Mouse (Mus musculus) c-Kit-positive CD71-positive TER-119-negative erythroid progenitor cells, embryonic 14.5 days (primary cell): ENCODE measurements around the gene Smco3.
A peak's percentile ranks its signal among the peaks of the same experiment; 100 is the strongest.
"Not testable (repeated sequence)": the region's sequence is repeated elsewhere in the genome, so short reads cannot be mapped to it uniquely, and the experiment has no call there.

Experiments used
- DNase-seq: peaks from one replicate; pipeline ENCODE4 v3.0.0-alpha.2; 2013; ENCODE audit warnings: low read depth

The Smco3 gene

DNA sequence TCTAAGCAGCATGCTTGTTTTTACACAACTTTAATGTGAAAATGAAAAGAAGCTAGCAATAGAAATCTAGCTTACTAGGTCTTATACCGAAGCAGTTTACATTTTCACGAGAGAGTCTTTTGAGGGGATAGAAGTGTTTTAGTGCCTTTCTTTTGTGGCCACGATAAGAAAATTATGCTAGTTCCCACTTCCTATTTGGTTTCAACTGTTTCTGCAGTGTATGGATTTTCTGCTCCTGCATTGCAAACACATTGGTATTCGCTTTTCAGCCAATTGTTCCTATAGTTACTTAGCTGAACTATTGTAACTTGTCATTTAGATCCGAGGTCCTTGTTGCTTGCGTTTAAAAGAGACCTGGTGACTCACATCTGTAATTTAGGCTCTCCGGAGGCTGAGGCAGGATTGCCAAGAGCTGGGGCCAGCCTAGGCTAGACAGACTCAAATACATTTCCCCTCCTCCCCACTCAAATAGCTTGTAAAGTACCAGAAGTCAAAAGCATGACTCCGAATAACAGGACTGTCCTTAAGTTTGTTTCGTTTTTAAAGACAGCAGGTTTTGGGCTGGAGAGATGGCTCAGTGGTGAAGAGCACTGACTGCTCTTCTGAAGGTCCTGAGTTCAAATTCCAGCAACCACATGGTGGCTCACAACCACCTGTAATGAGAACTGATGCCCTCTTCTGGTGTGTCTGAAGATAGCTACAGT lies 30.4 kb downstream of the Smco3 start:
- peak; percentile 60 for DNase-seq

DNA sequence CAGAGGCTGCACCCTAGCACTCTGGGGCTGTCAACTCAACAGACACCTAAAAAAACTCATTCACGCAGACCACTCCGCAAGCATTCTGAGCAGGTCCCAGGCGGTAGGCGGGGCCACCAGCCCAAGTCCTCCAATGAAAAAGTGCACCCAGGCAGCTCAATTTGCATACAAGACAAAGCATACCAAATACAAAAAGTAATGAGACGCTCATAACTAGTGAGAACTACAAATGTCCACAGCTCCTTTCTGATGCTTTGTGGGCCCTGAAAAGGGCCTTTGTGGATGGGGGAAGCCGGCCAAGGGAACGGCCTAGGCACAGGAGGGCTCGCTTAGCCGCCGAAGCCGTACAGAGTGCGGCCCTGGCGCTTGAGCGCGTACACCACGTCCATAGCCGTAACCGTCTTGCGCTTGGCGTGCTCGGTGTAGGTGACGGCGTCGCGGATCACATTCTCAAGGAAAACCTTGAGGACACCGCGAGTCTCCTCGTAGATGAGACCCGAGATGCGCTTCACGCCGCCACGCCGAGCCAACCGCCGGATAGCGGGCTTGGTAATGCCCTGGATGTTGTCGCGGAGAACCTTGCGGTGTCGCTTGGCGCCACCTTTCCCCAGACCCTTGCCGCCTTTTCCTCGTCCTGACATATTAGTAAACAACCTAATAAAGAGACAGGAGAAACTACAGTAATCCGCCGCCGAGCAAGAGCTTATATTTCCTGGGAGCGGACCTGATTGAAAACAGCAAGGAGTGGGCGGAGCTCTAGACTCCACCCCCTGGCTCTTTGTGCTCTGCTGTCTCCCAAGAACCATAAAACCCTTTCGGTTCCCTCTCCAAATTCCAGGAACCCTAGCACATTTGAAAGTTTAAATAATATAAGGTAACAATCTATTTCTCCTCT lies 31.3 kb downstream of the Smco3 start, which contains the start of gene Hist4h4:
TSS of gene Hist4h4 (minus strand) at position 677 of the 895 bp plus-strand sequence.
- peak; percentile 99 for DNase-seq

DNA sequence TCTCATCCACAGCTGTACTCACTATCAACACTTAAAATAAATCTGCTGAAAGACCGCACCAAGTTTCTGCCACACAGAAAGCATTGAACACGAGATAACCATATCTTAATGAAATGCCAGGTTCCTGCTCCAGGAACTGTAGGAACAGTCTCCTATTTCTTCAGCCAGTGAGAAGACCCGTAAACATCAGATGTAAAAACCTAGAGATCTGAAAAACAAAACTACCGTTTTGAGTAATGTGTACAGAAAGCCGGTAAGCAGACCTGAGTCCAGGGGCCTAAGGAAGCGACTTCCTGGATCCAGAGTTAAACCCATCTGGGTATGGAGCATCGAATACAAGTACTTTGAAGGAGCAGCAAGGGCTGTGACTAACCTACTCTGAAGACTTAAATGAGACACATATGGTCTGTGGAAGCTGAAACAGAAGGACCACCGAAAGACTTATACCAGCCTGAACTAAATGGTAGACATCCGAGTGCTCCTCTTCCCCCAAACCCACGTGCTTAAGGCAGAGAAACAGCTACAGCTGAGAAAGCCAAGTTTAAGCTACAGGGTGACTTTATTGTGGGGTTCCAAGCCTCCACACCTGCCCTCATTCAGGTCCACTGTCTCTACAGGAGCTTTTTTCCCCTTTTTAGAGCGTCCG lies 32.0 kb downstream of the Smco3 start:
- peak; percentile 46 for DNase-seq

DNA sequence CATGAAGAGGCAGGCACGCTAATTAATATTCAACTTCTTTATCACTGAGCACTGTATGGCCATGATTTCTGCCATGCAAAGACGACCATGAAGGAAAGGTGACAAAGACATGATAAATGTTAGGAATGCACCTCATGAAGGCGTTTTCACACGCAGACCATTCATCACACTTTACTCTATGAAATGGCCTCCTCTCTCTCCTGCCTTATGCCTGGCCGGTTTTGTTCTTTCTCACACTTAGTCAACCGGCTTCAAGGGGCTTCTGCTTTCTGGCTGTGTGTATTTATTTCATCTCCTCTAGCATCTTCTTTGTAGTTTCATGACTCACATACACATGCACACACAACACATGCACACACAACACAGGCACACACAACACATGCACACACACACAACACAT lies 34.0 kb downstream of the Smco3 start:
- no peak for DNase-seq

DNA sequence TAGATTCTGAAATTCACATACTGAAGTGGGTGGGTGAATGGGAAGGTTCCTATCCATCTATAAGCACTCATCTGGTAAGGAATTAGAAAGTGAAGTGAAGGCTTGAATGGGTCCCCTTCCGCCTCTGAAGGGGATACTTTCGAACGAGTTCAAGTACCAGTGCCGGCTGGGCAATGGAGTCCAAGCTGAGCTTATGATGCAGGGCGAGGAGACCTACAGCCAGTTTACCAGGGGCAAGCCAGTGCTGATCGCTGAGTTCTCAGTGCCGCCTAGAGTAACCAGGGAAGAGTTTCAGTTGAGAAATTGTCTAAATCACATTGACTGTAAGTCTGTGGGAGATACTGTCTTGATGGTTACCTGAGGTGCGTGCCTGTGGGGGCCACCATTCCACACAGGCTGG lies 34.5 kb downstream of the Smco3 start:
- no peak for DNase-seq

DNA sequence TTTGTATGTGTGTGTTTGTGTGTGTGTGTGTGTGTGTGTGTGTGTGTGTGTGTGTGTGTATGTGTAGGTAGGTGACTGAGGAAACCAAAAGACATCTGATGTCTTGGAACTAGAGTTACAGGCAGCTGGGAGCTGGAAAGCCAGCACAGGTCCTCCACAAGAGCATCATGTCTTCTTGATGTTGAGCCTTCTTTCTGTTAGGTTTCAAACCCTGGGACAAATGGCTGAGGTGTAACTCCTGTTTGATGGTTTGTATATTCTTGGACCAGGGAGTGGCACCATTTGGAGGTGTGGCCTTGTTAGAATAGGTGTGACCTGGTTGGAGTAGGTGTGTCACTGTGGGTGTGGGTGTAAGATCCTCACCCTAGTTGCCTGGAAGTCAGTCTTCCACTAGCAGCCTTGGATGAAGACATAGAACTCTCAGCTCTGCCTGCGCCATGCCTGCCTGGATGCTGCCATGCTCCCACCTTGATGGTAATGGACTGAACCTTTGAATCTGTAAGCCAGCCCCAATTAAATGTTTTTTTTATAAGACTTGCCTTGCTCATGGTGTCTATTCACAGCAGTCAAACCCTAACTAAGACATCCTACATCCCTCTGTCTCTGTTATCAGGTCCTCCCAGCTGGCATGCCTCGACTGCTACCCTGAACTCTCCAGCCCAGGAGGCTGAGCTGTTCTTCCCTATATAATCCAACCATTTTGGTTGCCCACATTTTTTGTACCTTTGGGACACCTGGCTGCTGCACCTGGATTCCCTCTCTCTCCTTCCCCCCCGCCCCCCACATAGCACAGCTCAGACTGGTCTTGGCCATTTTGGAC lies 37.2 kb downstream of the Smco3 start:
- not testable (repeated sequence) for DNase-seq

DNA sequence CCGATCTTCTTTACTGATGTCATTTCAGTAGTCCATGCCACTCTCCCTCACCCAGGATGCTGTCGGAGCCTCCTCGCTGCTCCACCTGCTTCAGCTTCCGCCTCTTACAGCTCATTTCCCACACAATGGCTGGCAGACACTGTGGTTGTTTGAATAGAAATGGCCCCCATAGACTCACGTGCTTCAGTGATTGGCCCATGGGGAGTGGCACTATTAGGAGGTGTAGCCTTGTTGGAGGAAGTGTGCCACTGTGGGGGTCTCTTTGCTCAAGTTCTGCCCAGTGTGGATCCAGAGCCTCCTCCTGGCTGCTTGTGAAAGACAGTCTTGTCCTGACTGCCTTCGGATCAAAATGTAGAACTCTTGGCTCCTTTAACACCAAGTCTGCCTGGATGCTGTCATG lies 39.4 kb downstream of the Smco3 start:
- no peak for DNase-seq

DNA sequence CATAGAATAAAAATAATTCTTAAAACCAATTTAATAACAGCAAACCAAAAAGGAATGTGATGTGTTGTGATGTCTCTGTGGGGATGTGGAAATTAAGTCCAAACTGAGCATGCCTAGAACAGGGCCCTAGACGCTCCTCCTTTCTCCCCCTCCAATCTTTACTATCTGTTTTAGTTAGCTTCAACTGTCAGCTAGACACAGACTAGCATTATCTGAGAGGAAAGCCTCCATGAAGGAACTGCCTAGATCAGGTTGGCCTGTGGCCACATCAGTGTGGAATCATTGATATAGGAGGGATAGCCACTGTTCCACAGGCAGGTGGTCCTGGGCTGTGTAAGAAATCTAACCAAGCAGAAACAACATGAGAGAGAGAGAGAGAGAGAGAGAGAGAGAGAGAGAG lies 40.1 kb downstream of the Smco3 start:
- no peak for DNase-seq

DNA sequence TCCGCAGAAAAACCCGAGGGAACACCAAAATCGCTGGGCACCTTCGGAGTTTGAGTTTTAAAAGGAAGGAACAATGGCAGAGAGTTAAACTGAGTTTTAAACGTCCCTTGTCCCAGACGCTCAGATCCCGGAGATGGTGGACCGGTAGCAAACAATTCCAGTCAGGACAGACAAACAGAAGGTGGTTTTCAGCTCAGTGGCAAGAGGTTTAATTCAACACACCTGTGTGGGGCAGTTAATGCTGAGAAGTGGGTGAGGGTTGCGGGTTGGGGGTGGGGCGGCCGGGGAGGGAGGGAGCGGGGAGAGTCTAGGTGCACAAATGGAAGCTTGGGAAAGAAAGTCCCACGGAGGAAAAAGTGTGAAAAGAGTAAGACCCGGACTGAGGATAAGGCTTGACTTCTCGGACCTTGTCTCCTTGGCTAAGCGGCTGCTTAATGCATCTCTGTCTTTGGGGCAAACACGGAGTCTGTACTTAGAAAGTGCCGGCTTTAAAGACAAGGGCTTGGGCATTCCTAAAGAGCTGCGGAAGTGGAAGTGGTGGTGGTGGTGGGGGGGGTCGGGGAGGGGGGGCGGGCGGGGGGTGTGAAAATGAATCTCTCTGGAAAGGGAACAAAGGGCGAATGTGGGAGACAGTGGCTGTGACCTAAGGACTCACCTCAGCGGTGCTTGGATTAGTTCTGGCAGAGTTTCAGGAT lies 41.3 kb downstream of the Smco3 start:
- DNase-seq = no peak

DNA sequence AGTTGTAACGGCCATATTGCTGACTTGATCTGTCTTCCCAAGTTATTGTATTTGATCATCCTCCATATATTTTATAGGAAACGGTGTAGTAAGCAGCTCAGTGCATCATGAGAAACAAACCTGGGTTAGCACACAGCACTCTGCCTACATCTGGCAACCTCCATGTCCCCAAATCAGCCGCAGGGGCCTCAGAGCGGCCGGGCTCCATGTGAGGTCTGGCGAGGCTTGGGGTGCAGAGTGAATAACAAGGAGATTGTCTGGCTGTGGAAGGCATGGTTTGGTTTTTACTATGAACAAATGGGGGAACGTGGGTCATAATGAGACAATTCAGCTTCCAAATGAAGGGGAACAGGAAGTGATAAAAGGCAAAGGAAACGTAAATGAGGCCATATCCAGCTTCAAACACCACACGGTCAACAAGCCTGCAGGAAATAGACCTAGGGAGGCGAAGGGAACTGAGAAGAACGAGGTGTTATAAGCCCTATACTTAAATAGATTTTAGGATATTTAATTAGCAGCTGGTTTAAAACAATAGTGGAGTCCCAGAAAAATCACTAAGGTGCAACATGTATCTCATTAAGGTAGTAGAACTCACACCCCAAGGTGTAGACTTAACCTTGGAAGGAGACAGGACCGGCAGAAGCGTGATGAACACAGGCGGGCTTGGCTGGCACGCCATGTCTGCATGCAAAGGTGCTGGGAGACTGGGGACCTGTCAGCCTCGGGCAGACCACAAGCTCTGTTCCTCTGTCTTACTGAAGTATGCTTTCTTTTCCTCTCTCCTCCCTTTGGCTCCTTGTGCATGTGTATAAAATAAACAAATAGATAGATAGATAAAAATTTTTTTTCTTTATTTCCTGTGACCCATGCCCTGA lies 42.1 kb downstream of the Smco3 start:
- no peak for DNase-seq

DNA sequence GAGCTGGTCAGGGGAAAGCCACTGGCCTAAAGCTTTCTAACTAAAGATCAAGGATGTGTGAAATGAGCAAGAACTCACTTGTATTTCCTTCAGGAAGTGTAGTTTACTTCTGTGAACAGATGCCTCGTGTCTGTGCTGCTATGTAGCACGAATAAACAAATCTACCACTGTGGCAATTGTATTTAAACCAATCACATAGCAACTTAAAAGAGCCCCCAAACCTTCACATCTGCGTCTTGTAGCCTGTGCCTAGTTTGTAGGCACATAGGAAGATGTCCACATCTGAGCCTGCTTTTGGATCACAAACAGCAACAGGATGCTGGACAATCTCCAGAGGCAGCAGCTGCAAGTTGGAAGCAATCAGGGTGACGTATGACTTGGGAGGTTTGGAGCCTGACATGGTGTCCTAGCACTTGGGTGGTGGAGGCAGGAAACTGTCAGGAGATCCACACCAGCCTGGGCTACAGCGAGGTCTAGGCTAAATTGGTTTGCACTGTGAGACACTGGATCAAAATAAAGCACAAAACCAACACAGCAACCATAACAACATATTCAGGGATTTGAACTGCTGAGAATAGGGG lies 45.8 kb downstream of the Smco3 start:
- no peak for DNase-seq

DNA sequence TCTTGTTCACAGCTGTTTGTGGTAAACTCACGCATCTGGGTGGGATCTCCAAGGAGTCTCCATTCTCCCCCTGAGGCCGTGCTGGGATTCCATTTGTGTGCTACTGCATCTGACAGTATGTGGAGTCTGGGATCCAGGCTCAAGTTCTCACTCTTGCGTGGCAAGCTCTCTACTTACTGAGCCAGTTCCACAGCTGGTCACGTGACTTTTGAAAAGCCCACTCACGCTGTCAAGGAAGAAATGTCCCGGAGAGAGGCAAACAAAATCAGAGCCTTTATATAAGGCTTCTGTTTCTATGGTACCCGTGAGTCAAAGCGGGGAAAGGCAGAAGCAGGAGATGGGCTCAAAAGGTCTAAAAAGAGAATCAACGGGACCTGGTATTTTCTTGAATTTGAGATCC lies 52.5 kb downstream of the Smco3 start:
- no peak for DNase-seq

DNA sequence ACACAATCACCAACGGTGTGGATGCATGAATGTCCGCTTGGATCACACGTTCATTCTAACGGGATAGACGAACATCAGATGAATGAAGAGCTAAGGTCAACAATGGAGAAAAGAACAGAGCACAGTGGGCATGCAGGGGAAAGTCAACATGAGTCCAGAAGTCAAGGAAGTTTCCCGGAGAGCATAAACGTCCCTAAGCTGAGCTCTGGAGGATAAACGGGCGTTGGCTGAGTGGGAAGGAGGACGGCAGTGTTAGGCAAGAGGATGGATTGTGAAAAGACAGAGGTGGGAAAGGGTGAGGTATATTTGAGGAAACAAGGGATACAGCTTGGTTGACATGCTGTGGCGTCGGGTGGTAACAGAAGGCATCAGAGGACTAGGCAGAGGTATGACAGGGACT lies 53.1 kb downstream of the Smco3 start:
- DNase-seq = no peak

DNA sequence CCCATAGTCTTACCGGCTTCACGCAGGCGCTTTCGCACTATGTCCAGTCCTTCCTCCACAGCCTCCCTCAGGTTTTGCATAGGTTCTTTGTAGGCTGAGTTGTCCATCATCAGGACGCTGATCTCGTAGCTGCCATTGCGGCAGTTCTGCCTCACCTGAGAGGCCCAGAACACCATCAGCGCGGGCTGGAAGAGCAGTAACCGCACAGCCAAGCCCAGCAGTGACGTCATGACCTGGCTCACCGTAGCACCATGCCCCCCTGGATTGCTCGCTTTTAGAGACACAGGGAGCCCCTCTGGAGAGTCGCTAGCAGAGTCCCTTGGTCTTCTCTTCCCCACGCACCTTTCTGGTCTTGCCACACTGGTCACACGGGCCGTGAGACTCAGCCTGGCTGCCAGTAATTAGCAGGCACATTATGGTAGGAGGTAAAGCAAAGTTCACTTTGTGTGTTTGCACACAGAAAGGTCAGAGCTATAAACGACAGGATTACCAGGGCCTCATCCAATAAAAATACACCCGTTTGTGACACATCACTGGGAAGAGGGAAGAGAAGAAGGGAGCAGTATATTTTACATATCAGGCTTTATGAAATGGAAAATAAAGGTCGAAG lies 53.8 kb downstream of the Smco3 start, which contains the start of gene Gucy2c:
TSS of gene Gucy2c (minus strand) at position 389 of the 610 bp plus-strand sequence.
- DNase-seq = no peak
